Mouse (Mus musculus) kidney, embryonic 14.5 days (tissue): ENCODE results near the gene Hspb8. TPM values are rescaled to one million over a fixed set of nuclear protein-coding genes. Genes with fewer than 3 reads are reported as not detected.

Source experiments
- ATAC-seq: fragments of 200-750 bp; cut with Nextera tagmentation; 2 replicates; pipeline ENCODE4 v1.8.0; 2017; ENCODE audit warnings: moderate number of reproducible peaks, mild to moderate bottlenecking, moderate TSS enrichment, moderate library complexity; ENCODE audit not compliant: low FRiP score, low TSS enrichment
- H3K27ac ChIP-seq: fragments of 300-500 bp; sonication (generic); 2 replicates; pipeline ENCODE4 v1.5.1; 2014; ENCODE audit warnings: low read depth, mild to moderate bottlenecking, low read length, moderate library complexity, mixed read lengths
- H3K27me3 ChIP-seq: fragments of 300-500 bp; sonication (generic); 2 replicates; pipeline ENCODE4 v1.6.1; 2014; ENCODE audit warnings: mild to moderate bottlenecking, low read length; ENCODE audit not compliant: control insufficient read depth, insufficient read depth
- H3K36me3 ChIP-seq: fragments of 300-500 bp; sonication (generic); 2 replicates; pipeline ENCODE4 v1.6.1; 2014; ENCODE audit warnings: low read length, mixed read lengths; ENCODE audit not compliant: control insufficient read depth, insufficient read depth
- H3K4me1 ChIP-seq: fragments of 300-500 bp; sonication (generic); 2 replicates; pipeline ENCODE4 v1.6.1; 2014; ENCODE audit warnings: low read length, mixed read lengths; ENCODE audit not compliant: control insufficient read depth, insufficient read depth
- H3K4me2 ChIP-seq: fragments of 300-500 bp; sonication (generic); replicated peaks from 2 replicates; pipeline ENCODE4 v1.6.1; 2014; ENCODE audit warnings: low read depth, mild to moderate bottlenecking, low read length
- H3K4me3 ChIP-seq: fragments of 300-500 bp; sonication (generic); 2 replicates; pipeline ENCODE4 v1.5.1; 2014; ENCODE audit warnings: mild to moderate bottlenecking, low read length
- H3K9ac ChIP-seq: fragments of 300-500 bp; sonication (generic); 2 replicates; pipeline ENCODE4 v1.6.1; 2014; ENCODE audit warnings: low read depth, mild to moderate bottlenecking, low read length, moderate library complexity
- H3K9me3 ChIP-seq: fragments of 300-500 bp; sonication (generic); 2 replicates; pipeline ENCODE4 v1.6.1; 2016; ENCODE audit warnings: low read length; ENCODE audit not compliant: control insufficient read depth
- WGBS: fragments of 180-500 bp; shearing (Covaris S2); extraction: QIAGEN DNeasy Blood & Tissue Kit; methylation state at CpG from one replicate; pipeline ENCODE4 v1.1.7; 2014; 5-methylcytosine and 5-hydroxymethylcytosine counted together
- polyA plus RNA-seq: library from polyadenylated mRNA; unstranded; fragments of >200 nt; fragmentation: Nextera tagmentation; extraction: Ambion mirVana; gene quantifications from 2 replicates; pipeline ENCODE4 v1.2.1, GENCODE M21; 2014

The Hspb8 gene
- polyA plus RNA-seq, 1 experiment from 2014 or later = 2.4 TPM

DNA sequence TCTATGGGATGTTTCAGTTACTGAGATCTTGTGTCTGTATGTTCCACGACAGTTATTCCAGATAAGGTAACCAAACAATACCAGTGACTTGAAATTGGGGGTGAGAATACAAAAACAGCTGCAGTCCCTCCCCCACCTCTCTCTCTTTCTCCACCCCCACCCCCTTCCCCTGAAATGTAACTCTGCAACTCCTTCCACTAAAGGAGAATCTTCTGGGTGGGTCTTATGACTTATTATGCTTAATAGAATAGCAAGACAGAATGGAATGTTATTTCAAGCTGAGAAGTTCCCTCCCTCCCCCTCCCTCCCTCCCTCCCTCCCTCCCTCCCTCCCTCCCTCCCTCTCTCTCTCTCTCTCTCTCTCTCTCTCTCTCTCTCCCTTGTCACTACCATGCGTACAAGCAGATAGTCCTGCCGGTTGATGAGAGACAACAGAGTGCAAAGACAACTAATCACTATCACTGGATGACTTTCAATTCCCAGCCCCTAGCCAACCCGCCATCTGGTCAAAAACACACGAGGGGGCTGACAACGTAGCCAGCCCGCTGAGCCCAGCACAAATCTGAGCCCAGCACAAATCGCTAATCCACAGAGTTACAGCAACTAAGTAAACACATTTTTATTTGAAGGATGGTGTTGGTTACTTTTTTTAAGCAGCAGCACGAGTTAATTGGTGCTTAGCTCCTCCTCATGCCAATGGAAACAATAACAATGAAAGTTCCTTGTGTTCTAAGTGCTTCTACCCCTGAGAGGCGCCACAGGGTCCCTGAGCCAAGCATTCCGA is 25.9 kb upstream of the Hspb8 start:
- H3K36me3 ChIP-seq = no peaks in the 10 kb centered on the region
- H3K4me1 ChIP-seq = no peaks in the 10 kb centered on the region
- H3K27me3 ChIP-seq = peaks cover 3% of the 10 kb centered on the region; the same call in 1 of the 2 replicates
- WGBS = 2% methylated on average over 11 of the region's 11 CpGs
- no peak overlapping the region for H3K27ac ChIP-seq
- H3K4me3 ChIP-seq = no peak overlapping the region
- no peak for ATAC-seq
- no peaks in the 10 kb centered on the region for H3K9me3 ChIP-seq
- H3K4me2 ChIP-seq = peak overlapping the region; percentile 12; the same call in 1 of the 2 replicates
- no peak overlapping the region for H3K9ac ChIP-seq

DNA sequence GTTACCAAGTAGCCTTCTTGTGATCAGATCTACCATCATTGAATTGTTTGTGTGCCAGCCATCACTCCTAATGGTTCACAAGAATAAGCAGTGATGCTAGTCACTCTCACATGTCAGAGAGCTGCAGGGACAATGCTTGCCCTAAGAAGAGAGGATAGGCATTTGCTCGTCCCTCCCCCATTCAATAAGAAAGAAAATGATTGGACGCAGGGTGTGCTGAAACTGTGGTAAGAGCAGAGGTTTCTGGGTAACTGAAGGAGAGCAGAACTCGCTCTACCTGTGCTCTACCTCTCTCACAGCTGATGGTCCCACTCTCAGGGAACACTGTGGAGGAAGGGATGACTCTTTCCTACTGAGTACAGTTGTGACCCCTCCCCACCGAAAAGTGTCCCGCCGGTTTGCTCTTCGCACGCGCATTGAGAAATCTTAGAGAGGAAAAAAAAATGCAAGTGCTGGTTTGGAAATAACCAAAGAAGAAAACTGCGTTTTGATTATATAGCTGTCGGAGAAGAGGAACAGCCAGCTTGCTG is 25.2 kb upstream of the Hspb8 start:
- Histone ChIP-seq H3K27me3 (peaks cover 3% of the 10 kb centered on the region; the same call in 1 of the 2 replicates), H3K36me3 (no peaks in the 10 kb centered on the region), H3K27ac (no peak overlapping the region), H3K4me3 (no peak overlapping the region), H3K4me1 (no peaks in the 10 kb centered on the region), H3K4me2 (peak overlapping the region; percentile 12; the same call in 1 of the 2 replicates), H3K9me3 (no peaks in the 10 kb centered on the region), H3K9ac (no peak overlapping the region)
- WGBS = 37% methylated on average over 11 of the region's 11 CpGs
- no peak for ATAC-seq

DNA sequence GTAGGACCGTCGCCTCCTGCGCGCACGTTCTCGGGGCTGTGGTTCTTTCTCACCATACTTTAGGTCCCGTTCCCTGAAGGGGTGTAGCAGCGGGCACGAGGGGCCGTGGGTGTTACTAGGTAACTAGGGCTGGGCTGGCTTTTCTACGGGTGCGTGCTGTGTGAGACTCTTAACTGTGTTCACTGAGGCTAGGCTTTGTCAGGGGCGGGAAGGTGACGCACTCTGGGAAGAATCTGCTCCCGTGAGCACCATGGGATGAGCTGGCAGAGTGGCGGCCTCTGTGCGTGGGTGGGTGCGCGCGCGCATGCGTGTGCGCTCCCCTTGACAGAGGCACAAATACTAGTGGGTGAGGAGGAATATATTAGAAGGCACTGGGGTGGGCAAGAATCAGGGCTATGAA is 23.9 kb upstream of the Hspb8 start:
- Histone ChIP-seq H3K9me3 (no peaks in the 10 kb centered on the region), H3K9ac (no peak overlapping the region), H3K4me3 (no peak overlapping the region), H3K4me2 (0 out of 2 replicates have a peak overlapping the region, but pooled peaks have one; percentile 10), H3K27me3 (peaks cover 3% of the 10 kb centered on the region; the same call in 1 of the 2 replicates), H3K36me3 (no peaks in the 10 kb centered on the region), H3K4me1 (no peaks in the 10 kb centered on the region), H3K27ac (no peak overlapping the region)
- WGBS = 45% methylated on average over 23 of the region's 23 CpGs
- no peak for ATAC-seq

DNA sequence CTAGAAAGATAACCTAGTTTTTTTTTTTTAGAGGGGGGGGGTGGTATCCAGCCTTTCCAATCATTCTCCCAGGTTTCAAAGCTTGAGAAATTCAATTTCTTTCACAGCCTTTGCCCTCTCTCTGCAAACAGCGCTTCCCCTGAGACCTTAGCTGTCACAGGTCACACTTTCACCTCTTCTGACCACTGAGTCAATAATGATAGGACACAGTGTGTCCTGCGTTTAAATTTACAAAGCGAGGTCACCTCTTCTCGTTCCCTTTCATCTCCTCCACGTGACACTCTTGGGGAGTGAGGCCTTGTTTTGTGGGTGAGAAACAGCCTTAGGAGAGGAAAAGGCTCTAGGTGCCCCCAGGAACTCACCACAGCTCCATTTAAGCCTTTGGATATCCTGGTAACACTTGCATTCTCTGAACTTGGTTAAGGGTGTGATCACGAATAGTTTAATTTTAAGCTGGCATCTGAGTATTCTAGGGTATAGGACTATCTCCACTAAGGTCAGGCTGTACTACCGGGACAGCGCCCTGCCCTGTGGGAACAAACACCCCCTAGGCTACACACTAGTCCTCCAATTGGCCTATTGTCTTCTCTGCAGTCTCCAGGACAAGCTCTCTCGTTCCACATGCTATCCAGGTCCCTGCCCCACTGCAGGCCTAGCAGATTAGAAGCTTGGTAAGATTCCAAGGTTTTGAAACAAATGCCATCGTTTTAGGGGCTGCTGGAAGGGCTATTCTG is 23.1 kb upstream of the Hspb8 start:
- WGBS = 39% methylated on average over 10 of the region's 10 CpGs
- Histone ChIP-seq H3K4me2 (no peak overlapping the region), H3K4me1 (no peaks in the 10 kb centered on the region), H3K9me3 (no peaks in the 10 kb centered on the region), H3K27ac (no peak overlapping the region), H3K9ac (no peak overlapping the region), H3K36me3 (no peaks in the 10 kb centered on the region), H3K27me3 (peaks cover 3% of the 10 kb centered on the region; the same call in 1 of the 2 replicates), H3K4me3 (no peak overlapping the region)
- ATAC-seq = no peak

DNA sequence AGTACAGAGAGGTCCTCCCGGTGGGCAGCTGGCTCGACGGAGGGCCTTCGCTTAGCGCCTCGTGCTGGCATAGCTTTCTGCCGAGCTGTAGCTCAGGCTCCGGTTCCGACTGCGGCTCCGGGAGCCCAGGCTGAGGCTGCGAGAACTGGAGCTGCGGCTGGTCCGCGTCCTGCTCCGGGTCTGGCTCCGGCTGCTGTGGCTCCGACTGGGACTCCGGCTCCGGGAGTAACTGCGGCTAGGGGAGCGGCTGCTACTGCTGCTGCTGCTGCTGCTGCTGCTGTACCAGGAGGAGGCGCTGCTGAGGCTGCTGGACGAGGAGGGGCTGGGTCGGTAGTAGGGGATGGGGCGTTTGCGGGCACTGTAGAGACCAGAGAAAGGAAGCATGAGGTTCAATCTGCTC is 21.9 kb upstream of the Hspb8 start:
- H3K4me1 ChIP-seq = no peaks in the 10 kb centered on the region
- H3K4me2 ChIP-seq = no peak overlapping the region
- H3K9me3 ChIP-seq = no peaks in the 10 kb centered on the region
- ATAC-seq = no peak
- no peak overlapping the region for H3K4me3 ChIP-seq
- no peak overlapping the region for H3K27ac ChIP-seq
- no peaks in the 10 kb centered on the region for H3K36me3 ChIP-seq
- H3K9ac ChIP-seq = no peak overlapping the region
- 63% methylated on average over 27 of the region's 27 CpGs for WGBS
- peaks cover 3% of the 10 kb centered on the region; the same call in 1 of the 2 replicates for H3K27me3 ChIP-seq

DNA sequence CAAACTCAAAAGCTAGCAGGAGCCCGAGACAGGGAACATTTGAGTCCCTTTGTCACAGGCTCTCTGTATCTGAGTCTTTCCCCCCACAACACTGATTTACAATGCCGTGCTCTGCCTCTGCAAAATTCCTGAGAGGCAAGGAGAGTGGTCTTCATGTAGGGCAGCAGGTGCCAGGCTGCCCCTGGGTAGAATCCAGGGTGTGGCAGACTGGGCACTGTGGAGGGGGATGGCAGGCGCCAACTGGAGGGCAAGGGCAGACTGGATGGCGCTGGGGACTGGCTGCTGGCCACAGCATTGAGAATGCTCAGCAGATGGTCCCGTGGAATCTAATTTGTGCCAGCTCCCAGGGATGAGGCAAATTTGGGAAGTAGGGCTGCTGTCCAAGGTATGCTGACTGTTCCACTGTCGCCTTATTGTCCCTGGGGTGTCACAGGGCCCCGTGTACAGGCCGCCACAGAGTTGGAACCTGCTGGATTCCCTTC is 20.8 kb upstream of the Hspb8 start:
- Histone ChIP-seq H3K27me3 (peaks cover 3% of the 10 kb centered on the region; the same call in 1 of the 2 replicates), H3K36me3 (no peaks in the 10 kb centered on the region), H3K9me3 (no peaks in the 10 kb centered on the region), H3K4me1 (no peaks in the 10 kb centered on the region), H3K4me2 (no peak overlapping the region), H3K27ac (no peak overlapping the region), H3K4me3 (no peak overlapping the region), H3K9ac (no peak overlapping the region)
- WGBS = 84% methylated on average over 8 of the region's 8 CpGs
- no peak for ATAC-seq

DNA sequence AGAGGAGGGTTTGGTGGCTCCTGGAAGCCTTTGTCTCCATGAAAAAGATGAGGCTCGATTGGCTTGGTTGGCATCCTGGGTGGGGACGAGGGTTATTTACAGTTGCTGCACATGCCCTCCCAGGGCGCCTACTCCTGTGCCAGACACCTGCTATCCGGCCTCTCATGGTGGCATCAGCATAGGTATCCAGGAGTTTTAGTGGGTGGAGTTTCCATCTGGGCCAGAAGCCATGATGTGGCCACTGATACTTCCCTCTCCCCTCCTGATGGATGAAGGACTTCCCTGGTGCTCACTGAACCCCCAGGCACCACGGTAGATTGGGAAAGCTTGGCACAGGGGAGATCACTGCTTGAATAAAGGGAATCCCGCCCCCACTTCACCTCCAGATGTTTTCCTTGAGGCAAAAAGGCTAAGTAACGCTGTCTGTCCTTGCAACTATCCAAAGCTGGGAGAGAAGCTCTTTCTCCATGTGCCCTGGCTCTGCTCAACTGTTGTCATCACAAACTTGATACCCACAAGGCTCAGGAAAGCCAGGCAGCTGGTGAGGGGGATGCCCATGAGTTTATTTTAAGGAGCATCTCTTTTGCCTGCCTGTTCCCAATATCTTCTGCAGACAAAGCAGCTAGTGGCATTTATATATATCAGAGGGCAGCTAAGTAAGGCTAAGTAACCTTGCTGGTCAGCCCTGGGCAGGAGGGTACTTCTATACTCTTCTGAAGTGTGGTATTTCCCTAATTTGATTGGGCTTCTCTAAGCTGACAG is 20.2 kb upstream of the Hspb8 start:
- Histone ChIP-seq H3K36me3 (no peaks in the 10 kb centered on the region), H3K4me3 (no peak overlapping the region), H3K27me3 (peaks cover 3% of the 10 kb centered on the region; the same call in 1 of the 2 replicates), H3K9me3 (no peaks in the 10 kb centered on the region), H3K27ac (no peak overlapping the region), H3K9ac (no peak overlapping the region), H3K4me1 (no peaks in the 10 kb centered on the region), H3K4me2 (no peak overlapping the region)
- 73% methylated on average over 7 of the region's 7 CpGs for WGBS
- no peak for ATAC-seq

DNA sequence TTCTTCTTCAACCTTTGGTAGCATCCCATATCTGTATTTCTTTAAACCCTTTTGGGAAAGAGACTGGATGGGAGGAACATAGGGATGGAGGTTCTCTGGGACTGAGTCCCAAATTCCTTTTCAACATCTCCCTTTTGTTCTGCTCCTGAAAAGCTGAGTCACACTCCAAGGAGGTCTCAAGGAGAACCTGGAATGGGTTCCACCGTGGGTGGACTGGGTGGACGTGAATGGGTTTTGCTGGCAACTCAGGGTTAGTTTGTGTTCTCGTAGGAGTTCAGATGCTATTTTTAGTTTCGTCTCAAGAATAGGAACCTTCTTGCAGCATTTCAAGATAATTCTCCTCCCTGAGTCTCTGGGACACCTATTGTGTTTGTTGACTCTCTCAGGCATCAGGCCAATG is 17.6 kb upstream of the Hspb8 start:
- Histone ChIP-seq H3K4me3 (no peak overlapping the region), H3K4me1 (no peaks in the 10 kb centered on the region), H3K4me2 (no peak overlapping the region), H3K9me3 (no peaks in the 10 kb centered on the region), H3K27ac (no peak overlapping the region), H3K27me3 (no peaks in the 10 kb centered on the region), H3K36me3 (no peaks in the 10 kb centered on the region), H3K9ac (no peak overlapping the region)
- 77% methylated on average over 4 of the region's 4 CpGs for WGBS
- ATAC-seq = no peak
